Mouse (Mus musculus): Measurements from ENCODE around the gene Vmn1r67.

- peak; percentile 53; the same call in 1 of the 2 replicates for TF ChIP-seq POLR2A (IDR thresholded peaks at IDR 0.05; ENCODE audit: borderline replicate concordance, insufficient read depth, low read length)
- TF ChIP-seq CTCF (IDR thresholded peaks at IDR 0.05; ENCODE audit: borderline replicate concordance, insufficient read depth, low read depth, low read length) = no peak
These were observed 51.8 kb downstream of the Vmn1r67 start, which contains the start of gene Zik1 for GRCm38 (mm10) chr7:10494786-10495521.

Data from cerebellum, adult 2 months (tissue).